Mouse (Mus musculus) subcutaneous adipose tissue, adult 2 months (tissue): ENCODE data around the gene Rhog. TPM values are rescaled to one million over a fixed set of nuclear protein-coding genes. Genes with fewer than 3 reads are reported as not detected.

Experiments
- polyA plus RNA-seq: library from polyadenylated mRNA; depleted of rRNA; stranded (reverse); fragments of >200 nt; gene quantifications from 2 replicates; pipeline ENCODE4 v1.2.3, GENCODE M21; 2012; ENCODE audit warnings: low replicate concordance; rRNA removed

The Rhog gene
- polyA plus RNA-seq: 80.6 and 108 TPM in 2 replicates

DNA sequence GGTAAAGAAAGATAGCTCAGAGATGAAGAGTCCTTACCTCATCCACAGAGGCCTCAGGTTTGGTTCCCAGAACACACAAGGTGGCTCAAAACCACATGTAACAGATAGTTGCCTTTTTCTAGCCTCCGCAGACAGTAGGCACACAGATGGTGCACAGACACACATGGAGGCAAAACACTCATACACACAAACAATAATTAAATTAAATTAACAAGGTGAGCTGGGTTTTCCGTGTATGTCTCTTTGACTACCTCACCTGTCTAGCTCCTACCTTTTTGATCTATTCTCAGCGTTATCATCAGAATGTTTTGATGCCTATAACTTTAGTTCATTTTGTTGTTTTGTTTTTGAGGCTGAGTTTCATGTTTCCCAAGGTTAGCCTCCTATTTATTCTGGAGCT, at the start of gene Rhog:
TSS of gene Rhog (minus strand) at position 101 of the 400 bp plus-strand sequence.

DNA sequence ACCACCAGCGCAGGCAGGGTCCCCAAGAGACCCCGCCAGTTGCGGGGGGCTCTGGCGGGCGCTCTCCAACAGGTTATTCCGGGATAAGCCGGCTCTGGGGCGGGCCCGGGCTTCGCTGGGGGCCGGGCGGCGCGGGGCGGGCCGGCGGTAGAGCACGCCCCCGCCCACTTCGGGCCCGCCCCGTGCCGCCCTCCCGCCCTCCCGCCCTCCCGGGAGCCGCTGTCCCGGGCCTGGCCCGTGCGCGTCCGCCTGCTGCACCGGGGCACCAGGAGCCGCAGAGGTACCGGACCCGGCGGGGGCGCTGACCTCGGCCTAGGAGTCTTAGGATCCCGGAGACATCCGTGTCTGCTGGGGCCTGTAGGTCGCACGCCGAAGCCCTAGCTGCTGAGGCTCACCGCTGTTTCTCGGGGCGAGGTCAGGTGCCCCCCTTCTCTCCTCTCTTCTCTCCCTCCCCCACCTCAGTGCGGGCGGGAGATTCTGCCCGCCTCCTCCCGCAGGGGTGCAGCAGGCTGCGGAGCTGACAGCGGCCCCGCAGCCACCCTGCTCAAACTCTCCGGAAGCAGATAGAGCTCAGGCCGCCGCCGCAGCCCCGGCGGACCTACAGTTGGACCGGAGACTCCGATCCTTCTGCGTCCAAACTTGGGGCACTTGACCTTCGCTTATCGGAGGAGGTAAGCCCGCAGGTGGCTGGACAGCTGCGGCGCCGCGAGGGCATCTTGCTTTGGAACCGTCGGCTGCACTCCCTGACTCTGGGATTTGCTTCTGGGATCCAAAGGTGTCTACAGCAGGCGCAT, 11.9 kb upstream of the Rhog start, which contains the start of gene Stim1:
TSS of gene Stim1 (plus strand) at position 206 of the 794 bp plus-strand sequence.

DNA sequence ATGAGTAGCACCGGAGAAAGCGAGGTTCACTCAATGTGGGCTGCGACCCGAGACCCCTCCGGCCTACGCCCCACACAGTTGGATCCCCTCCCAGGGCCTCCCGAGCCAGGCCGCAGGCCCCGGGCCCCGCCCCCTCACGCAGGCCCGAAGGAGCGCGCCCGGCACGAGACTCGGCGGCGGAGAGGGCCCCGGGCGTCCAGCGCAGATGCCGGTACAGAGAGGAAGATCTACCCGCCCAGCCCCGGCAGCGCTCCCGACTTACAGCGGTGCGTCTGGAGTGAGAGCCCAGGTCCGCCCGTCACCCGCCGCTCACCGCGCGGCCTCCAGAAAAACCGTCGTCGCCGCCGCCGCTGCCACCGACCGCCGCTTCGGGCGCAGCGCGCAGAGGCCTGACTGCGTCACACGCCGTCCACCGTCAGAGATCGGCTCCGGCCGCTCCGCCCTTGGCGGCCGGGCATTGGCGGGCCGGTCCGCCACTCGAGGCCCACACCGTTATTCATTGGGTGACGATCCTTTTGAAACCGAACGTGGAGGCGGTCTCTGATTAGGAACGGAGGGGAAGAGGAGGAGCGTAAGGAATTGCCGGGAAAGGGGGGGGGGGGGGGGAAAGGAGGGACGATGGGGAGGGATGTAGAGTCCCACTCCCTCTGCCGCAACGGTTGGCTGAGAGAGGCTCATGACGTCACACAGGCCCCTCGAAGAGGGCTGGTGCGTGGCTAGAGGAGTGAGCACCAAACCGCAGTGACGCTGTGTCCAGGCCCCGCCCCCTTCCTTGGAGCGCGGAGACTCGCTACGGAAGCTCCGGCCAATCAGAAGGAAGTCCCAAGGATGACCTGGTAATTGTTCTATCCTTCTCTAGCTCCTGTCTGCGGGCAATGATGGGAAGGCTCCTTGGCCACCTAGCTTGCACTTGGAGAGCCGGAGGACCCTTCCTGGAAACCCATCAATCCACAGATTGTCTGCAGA, 45.8 kb downstream of the Rhog start, which contains the start of the genes Nup98 and Pgap2:
TSS of gene Nup98 (minus strand) at position 421 of the 966 bp plus-strand sequence.
TSS of gene Pgap2 (plus strand) at position 453 of the 966 bp plus-strand sequence.

Other genes with a start within 250 kb of the Rhog start
- 15.3 and 21.4 TPM in 2 replicates for gene Il18bp, start 237.4 kb downstream of the Rhog start, polyA plus RNA-seq
- 40.8 and 63.7 TPM in 2 replicates for gene Rnf121, start 190.6 kb downstream of the Rhog start, polyA plus RNA-seq
- gene Xndc1, start 190.5 kb downstream of the Rhog start, polyA plus RNA-seq: 17.6 and 38.4 TPM in 2 replicates
- 2.3 and 5.2 TPM in 2 replicates for gene Xntrpc, start 190.3 kb downstream of the Rhog start, polyA plus RNA-seq
- gene Trpc2, start 172.9 kb downstream of the Rhog start, polyA plus RNA-seq: 0.62 TPM in 1 of 2 replicates, not detected in the other
- 0.32 TPM in 1 of 2 replicates, not detected in the other for gene Art1, start 154.3 kb downstream of the Rhog start, polyA plus RNA-seq
- gene Art5, start 146.6 kb downstream of the Rhog start, polyA plus RNA-seq: 0.53 and 0.95 TPM in 2 replicates
- gene Chrna10, start 139.2 kb downstream of the Rhog start, polyA plus RNA-seq: 0.09 TPM in 1 of 2 replicates, not detected in the other
- 14.6 and 24.5 TPM in 2 replicates for gene Nup98, start 45.9 kb downstream of the Rhog start, polyA plus RNA-seq
- gene Pgap2, start 45.8 kb downstream of the Rhog start, polyA plus RNA-seq: 82.8 and 130 TPM in 2 replicates
- gene Stim1, start 11.8 kb upstream of the Rhog start, polyA plus RNA-seq: 62.2 and 89.1 TPM in 2 replicates
- 5.9 and 22.5 TPM in 2 replicates for gene Rrm1, start 185.6 kb upstream of the Rhog start, polyA plus RNA-seq
- gene Olfr543, start 225.6 kb upstream of the Rhog start, polyA plus RNA-seq: not detected in 2 replicates
- not detected in 2 replicates for gene Olfr544, start 232.3 kb upstream of the Rhog start, polyA plus RNA-seq
- gene Olfr545, start 243.5 kb upstream of the Rhog start, polyA plus RNA-seq: not detected in 2 replicates